Mouse (Mus musculus): ENCODE results near the gene Gm15448. TPM values are rescaled to one million over a fixed set of nuclear protein-coding genes. Genes with fewer than 3 reads are reported as not detected.
"Not testable (repeated sequence)": the region's sequence is repeated elsewhere in the genome, so short reads cannot be mapped to it uniquely, and the experiment has no call there.

Gene Gm15448
- not detected in 2 replicates for polyA plus RNA-seq (2015; fragmentation: Nextera tagmentation; extraction: Ambion mirVana)

DNA sequence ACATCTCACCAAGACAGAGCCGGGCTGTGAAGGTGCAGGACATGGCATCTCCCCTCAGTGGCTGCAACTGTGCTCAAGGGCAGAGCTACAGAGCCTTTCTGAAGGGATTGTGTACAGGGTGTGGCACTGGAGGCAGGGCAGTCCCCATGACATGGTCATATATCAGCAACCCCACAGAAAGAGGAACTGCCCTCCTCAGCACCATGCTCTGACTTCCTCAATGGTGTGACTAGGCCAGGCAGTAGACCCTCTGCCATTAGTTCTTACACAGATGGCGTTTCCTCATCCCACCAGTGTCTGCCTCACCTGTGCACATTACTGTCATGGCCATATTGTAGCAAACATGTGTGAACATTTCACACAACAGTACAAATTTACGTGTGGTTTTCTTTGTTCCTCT lies at the start of gene Gm15448:
Gene Gm15448, minus strand, starts transcription at position 89 of the 400 bp plus-strand sequence.
- not testable (repeated sequence) for H3K27me3 ChIP-seq (ENCODE audit: insufficient read depth, low read length); H3K9ac ChIP-seq (ENCODE audit: low read depth, low read length); H3K4me3 ChIP-seq (replicated peaks; ENCODE audit: low read depth, low read length); H3K27ac ChIP-seq; H3K4me1 ChIP-seq (replicated peaks; ENCODE audit: insufficient read depth, low read length); DNase-seq (ENCODE audit: low spot score); H3K4me2 ChIP-seq (ENCODE audit: low read length); H3K9me3 ChIP-seq (replicated peaks; ENCODE audit: low read length); H3K36me3 ChIP-seq (ENCODE audit: insufficient read depth, low read length); ATAC-seq (replicated peaks; ENCODE audit: low FRiP score, low read depth)
- 35% methylated on average over 1 of the region's 3 CpGs for WGBS

DNA sequence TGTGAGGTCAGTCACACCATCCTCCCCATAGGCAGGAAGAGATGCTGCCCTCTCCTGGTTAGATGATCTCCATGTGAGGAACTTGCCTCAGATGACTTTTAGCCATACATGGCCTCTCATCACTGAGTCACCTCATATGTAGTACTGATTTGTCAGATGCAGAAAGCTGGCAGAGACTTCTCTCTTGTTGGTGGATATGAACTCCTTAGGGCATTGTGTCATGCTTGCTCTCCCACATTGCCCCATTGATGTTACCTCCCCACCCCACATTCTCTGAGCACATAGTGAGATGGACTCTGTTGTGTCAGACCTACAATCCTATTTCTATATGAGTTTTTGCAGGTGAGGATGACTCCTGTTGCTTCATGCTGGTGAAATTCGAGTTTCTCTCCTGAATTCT lies 49.5 kb upstream of the Gm15448 start:
- not testable (repeated sequence) for H3K4me3 ChIP-seq (replicated peaks; ENCODE audit: low read depth, low read length); H3K9me3 ChIP-seq (replicated peaks; ENCODE audit: low read length); DNase-seq (ENCODE audit: low spot score); ATAC-seq (replicated peaks; ENCODE audit: low FRiP score, low read depth); H3K36me3 ChIP-seq (ENCODE audit: insufficient read depth, low read length); H3K27ac ChIP-seq; H3K4me2 ChIP-seq (ENCODE audit: low read length); H3K4me1 ChIP-seq (replicated peaks; ENCODE audit: insufficient read depth, low read length); H3K27me3 ChIP-seq (ENCODE audit: insufficient read depth, low read length); H3K9ac ChIP-seq (ENCODE audit: low read depth, low read length)
- WGBS = no CpG with 5 or more reads among the region's 1 CpGs

DNA sequence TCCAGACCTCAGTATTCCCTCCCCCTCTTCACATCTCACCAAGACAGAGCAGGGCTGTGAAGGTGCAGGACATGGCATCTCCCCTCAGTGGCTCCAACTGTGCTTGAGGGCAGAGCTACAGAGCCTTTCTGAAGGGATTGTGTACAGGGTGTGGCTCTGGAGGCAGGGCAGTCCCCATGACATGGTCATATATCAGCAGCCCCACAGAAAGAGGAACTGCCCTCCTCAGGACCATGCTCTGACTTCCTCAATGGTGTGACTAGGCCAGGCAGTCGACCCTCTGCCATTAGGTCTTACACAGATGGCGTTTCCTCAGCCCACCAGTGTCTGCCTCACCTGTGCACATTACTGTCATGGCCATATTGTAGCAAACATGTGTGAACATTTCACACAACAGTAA lies 19.5 kb upstream of the Gm15448 start, which contains the start of gene Pira2:
Gene Pira2, minus strand, starts transcription at position 101 of the 400 bp plus-strand sequence.
- not testable (repeated sequence) for H3K4me3 ChIP-seq (replicated peaks; ENCODE audit: low read depth, low read length); H3K9me3 ChIP-seq (replicated peaks; ENCODE audit: low read length); H3K4me1 ChIP-seq (replicated peaks; ENCODE audit: insufficient read depth, low read length); DNase-seq (ENCODE audit: low spot score); H3K27me3 ChIP-seq (ENCODE audit: insufficient read depth, low read length); H3K27ac ChIP-seq; ATAC-seq (replicated peaks; ENCODE audit: low FRiP score, low read depth); H3K36me3 ChIP-seq (ENCODE audit: insufficient read depth, low read length); H3K9ac ChIP-seq (ENCODE audit: low read depth, low read length); H3K4me2 ChIP-seq (ENCODE audit: low read length)
- WGBS = no CpG with 5 or more reads among the region's 2 CpGs

DNA sequence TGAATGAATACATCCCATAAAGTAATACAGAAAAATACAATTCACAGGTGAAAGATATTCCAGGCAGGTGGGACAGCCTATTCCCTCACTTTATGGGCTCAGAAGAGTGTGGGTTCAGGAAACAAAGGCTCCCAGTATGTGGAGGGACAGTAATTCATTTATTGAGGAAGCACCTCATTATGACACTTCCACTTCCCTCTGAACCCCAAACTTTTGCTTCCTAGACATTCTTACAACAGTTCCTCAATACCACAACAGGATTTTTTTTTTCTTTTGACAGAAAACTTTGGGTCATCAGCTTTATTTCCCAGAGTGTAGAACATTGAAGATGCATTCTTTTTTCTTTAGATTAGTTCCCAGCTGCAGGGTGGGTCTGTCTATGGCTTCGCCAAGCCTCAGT lies 12.4 kb upstream of the Gm15448 start:
- H3K9me3 ChIP-seq (replicated peaks; ENCODE audit: low read length) = not testable (repeated sequence)
- WGBS = no CpG with 5 or more reads among the region's 1 CpGs

DNA sequence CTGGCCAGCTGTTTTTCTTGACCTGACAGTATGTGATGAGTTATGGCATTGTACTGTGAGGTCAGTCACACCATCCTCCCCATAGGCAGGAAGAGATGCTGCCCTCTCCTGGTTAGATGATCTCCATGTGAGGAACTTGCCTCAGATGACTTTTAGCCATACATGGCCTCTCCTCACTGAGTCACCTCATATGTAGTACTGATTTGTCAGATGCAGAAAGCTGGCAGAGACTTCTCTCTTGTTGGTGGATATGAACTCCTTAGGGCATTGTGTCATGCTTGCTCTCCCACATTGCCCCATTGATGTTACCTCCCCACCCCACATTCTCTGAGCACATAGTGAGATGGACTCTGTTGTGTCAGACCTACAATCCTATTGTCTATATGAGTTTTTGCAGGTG lies 5.1 kb upstream of the Gm15448 start:
- H3K36me3 ChIP-seq (ENCODE audit: insufficient read depth, low read length); DNase-seq (ENCODE audit: low spot score); H3K9me3 ChIP-seq (replicated peaks; ENCODE audit: low read length); H3K4me2 ChIP-seq (ENCODE audit: low read length); H3K27ac ChIP-seq; H3K9ac ChIP-seq (ENCODE audit: low read depth, low read length); H3K27me3 ChIP-seq (ENCODE audit: insufficient read depth, low read length); ATAC-seq (replicated peaks; ENCODE audit: low FRiP score, low read depth); H3K4me3 ChIP-seq (replicated peaks; ENCODE audit: low read depth, low read length); H3K4me1 ChIP-seq (replicated peaks; ENCODE audit: insufficient read depth, low read length): not testable (repeated sequence)

More for the DNA sequence above, 12.4 kb upstream of the Gm15448 start:
- H3K27me3 ChIP-seq (ENCODE audit: insufficient read depth, low read length); H3K36me3 ChIP-seq (ENCODE audit: insufficient read depth, low read length); ATAC-seq (replicated peaks; ENCODE audit: low FRiP score, low read depth); H3K4me2 ChIP-seq (ENCODE audit: low read length); H3K4me3 ChIP-seq (replicated peaks; ENCODE audit: low read depth, low read length); H3K27ac ChIP-seq; DNase-seq (ENCODE audit: low spot score); H3K4me1 ChIP-seq (replicated peaks; ENCODE audit: insufficient read depth, low read length); H3K9ac ChIP-seq (ENCODE audit: low read depth, low read length): not testable (repeated sequence)

DNA sequence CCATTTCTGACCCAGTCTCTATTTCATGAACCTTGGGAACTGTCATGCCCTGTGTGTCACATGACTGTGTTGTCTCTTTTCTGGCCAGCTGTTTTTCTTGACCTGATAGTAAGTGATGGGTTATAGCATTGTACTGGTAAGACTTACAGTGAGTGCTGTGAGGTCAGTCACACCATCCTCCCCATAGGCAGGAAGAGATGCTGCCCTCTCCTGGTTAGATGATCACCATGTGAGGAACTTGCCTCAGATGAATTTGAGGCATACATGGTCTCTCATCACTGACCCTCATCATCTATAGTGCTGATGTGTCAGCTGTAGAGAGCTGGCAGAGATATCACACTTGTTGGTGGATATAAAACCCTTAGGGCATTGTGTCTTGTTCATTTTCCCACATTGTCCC lies 13.6 kb downstream of the Gm15448 start:
- ATAC-seq (replicated peaks; ENCODE audit: low FRiP score, low read depth); H3K4me3 ChIP-seq (replicated peaks; ENCODE audit: low read depth, low read length); H3K4me1 ChIP-seq (replicated peaks; ENCODE audit: insufficient read depth, low read length); H3K9me3 ChIP-seq (replicated peaks; ENCODE audit: low read length); DNase-seq (ENCODE audit: low spot score); H3K4me2 ChIP-seq (ENCODE audit: low read length); H3K27ac ChIP-seq; H3K9ac ChIP-seq (ENCODE audit: low read depth, low read length); H3K36me3 ChIP-seq (ENCODE audit: insufficient read depth, low read length); H3K27me3 ChIP-seq (ENCODE audit: insufficient read depth, low read length): not testable (repeated sequence)

DNA sequence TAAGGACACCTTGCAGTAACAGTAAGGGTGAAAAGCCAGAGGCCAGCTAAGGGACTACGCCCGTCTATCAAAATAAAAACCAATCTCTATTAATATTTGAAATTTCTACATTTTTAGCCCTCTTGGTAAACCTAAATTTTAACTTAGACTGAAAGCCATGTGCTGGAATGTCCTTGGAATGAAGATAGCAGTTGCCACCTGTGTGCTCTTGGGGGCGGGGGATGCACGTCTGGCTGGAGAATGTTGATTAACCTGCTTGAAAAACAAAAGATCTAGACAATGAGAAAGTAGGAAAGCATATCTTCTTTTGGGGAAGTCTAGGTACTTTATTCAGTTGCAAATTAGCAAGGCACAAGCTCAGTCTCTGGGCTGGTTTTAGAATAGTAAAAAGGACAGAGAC lies 22.6 kb downstream of the Gm15448 start:
- H3K4me3 ChIP-seq (replicated peaks; ENCODE audit: low read depth, low read length); DNase-seq (ENCODE audit: low spot score); H3K27me3 ChIP-seq (ENCODE audit: insufficient read depth, low read length); H3K9me3 ChIP-seq (replicated peaks; ENCODE audit: low read length); H3K4me1 ChIP-seq (replicated peaks; ENCODE audit: insufficient read depth, low read length); H3K36me3 ChIP-seq (ENCODE audit: insufficient read depth, low read length); ATAC-seq (replicated peaks; ENCODE audit: low FRiP score, low read depth); H3K27ac ChIP-seq; H3K9ac ChIP-seq (ENCODE audit: low read depth, low read length); H3K4me2 ChIP-seq (ENCODE audit: low read length): not testable (repeated sequence)
- WGBS = 82% methylated on average over 4 of the region's 4 CpGs

DNA sequence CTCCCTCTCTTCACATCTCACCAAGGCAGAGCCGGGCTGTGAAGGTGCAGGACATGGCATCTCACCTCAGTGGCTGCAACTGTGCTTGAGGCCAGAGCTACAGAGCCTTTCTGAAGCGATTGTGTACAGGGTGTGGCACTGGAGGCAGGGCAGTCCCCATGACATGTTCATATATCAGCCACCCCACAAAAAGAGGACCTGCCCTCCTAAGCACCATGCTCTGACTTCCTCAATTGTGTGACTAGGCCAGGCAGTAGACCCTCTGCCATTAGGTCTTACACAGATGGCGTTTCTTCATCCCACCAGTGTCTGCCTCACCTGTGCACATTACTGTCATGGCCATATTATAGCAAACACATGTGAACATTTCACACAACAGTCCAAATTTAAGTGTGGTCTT lies 25.5 kb downstream of the Gm15448 start:
- WGBS = 73% methylated on average over 3 of the region's 3 CpGs

DNA sequence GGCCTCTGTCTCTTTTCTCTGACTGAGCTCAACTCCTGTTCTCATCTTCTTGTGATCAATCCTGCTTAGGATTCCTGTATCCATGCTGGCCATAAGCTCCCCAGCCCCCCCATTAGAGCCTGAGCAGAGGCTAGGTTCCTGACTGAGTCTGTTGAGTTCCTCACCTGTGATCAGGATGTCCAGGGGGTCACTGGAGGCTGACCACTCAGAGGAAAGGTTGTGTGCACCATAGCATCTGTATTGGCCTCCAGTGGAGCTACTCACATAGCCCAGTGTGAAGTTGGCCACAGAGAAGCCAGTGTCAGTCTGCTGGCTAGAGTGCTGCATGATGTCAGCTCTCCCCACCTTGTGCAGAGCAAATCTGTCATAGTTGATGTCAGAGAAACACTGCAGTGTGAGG lies 29.2 kb downstream of the Gm15448 start:
- not testable (repeated sequence) for H3K9me3 ChIP-seq (replicated peaks; ENCODE audit: low read length); H3K4me2 ChIP-seq (ENCODE audit: low read length); DNase-seq (ENCODE audit: low spot score); H3K4me1 ChIP-seq (replicated peaks; ENCODE audit: insufficient read depth, low read length); H3K4me3 ChIP-seq (replicated peaks; ENCODE audit: low read depth, low read length); H3K27me3 ChIP-seq (ENCODE audit: insufficient read depth, low read length); H3K9ac ChIP-seq (ENCODE audit: low read depth, low read length); H3K36me3 ChIP-seq (ENCODE audit: insufficient read depth, low read length); H3K27ac ChIP-seq; ATAC-seq (replicated peaks; ENCODE audit: low FRiP score, low read depth)

More for the DNA sequence above, 25.5 kb downstream of the Gm15448 start:
- H3K4me2 ChIP-seq (ENCODE audit: low read length); H3K36me3 ChIP-seq (ENCODE audit: insufficient read depth, low read length); H3K27me3 ChIP-seq (ENCODE audit: insufficient read depth, low read length); ATAC-seq (replicated peaks; ENCODE audit: low FRiP score, low read depth); H3K4me1 ChIP-seq (replicated peaks; ENCODE audit: insufficient read depth, low read length); H3K4me3 ChIP-seq (replicated peaks; ENCODE audit: low read depth, low read length); H3K27ac ChIP-seq; H3K9me3 ChIP-seq (replicated peaks; ENCODE audit: low read length); DNase-seq (ENCODE audit: low spot score); H3K9ac ChIP-seq (ENCODE audit: low read depth, low read length): not testable (repeated sequence)

Measured in kidney, postnatal 0 days (tissue).